In the genomic region with DNA sequence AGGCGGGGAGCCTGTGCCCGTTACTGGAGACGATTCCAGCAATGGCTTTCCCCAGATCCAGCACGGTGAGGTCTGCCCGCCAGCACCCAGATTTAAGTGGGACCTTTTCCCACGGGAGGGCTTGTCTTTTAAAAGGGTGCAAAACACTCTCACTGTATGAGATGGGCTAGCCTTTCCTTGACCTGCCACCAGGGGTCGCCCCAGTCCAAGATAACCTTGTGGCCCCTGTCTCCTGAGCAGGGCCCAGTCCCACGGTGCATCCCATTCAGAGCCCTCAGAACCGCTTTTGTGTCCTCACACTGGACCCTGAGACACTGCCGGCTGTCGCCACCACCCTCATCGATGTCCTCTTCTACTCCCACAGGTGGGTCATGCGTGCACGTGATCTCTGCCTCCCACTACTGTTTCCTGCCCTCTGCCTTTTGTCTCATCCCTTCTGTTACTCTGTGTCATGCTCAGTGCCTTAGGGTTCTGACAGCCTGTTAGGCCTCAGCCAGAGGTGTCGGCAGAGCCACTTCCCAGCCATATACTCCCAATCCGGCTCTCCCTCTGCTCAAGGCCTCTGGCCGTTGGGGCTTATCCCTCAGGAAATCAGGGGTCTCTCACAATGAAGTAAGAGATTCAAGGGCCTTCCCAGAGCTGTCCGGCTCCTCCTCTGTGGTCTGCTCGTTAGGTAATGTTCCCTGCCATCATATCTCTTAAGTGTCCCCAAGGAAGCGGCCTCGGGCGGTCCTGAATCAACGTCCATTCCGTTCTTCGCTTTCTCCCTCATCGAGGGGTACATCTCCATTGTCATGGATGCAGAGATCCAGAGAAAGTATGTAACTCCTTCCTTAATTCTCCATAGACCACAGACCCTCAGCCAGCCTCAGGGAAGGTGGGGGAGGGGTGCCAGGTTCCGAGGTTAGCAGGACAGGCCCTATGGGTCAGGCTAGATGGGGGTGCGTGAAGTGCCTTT, we compare ENCODE assay signal across 9 mouse cellular contexts. TPM values are rescaled to one million over a fixed set of nuclear protein-coding genes. Genes with fewer than 3 reads are reported as not detected.
DNase-seq lines count a peak whose midpoint lies in the region; ATAC-seq and TF ChIP-seq lines count a peak whose summit lies in the region.
"Had no signal": no experiment of that assay in that cellular context is flagged by ENCODE, and none has a peak within 500 bp of the region (broad histone marks: within the 10 kb centered on the region; RNA-seq: fewer than 3 reads in every experiment).

No protein-coding gene starts in this region.

- no peaks in the 10 kb centered on the region for H3K36me3 ChIP-seq in kidney, embryonic 15.5 days
- H3K36me3 ChIP-seq in midbrain, embryonic 14.5 days (ENCODE audit: control insufficient read depth, insufficient read depth, low read length), result no peaks in the 10 kb centered on the region
- peaks cover 4% of the 10 kb centered on the region; the same call in 1 of the 2 replicates for H3K36me3 ChIP-seq in stomach, postnatal 0 days (ENCODE audit: control insufficient read depth, insufficient read depth, low read length)

- TF ChIP-seq CTCF in cortical plate, adult 2 months (IDR thresholded peaks at IDR 0.05; ENCODE audit: extremely low read depth, insufficient read depth, low read length), result peak; percentile 71
- TF ChIP-seq CTCF in left cerebral cortex, adult 2 months (IDR thresholded peaks at IDR 0.05), result peak; percentile 80
- peak; percentile 88 for TF ChIP-seq CTCF in stomach, postnatal 0 days (IDR thresholded peaks at IDR 0.05; ENCODE audit: low read depth)

- no peaks in the 10 kb centered on the region for H3K9me3 ChIP-seq in kidney, embryonic 15.5 days (replicated peaks)
- peaks cover 5% of the 10 kb centered on the region; the same call in 1 of the 2 replicates for H3K9me3 ChIP-seq in midbrain, embryonic 14.5 days (ENCODE audit: control insufficient read depth, low read length)
- H3K9me3 ChIP-seq in stomach, postnatal 0 days (ENCODE audit: control insufficient read depth, low read length), result no peaks in the 10 kb centered on the region
- H3K9me3 ChIP-seq: embryonic facial prominence, embryonic 13.5 days had no signal

- peak; percentile 86 for DNase-seq in kidney, adult 18-20 months
- DNase-seq in adrenal gland, adult 18-20 months (ENCODE audit: low spot score in 2 of 2), result peak; percentile 84 to 89
- peak; percentile 85 to 88 for DNase-seq in heart, postnatal 14 days
- peak; percentile 63 to 68 for DNase-seq in left cerebral cortex, adult 2 months (ENCODE audit: extremely low spot score in 1 of 2, low spot score in 2 of 2)
- DNase-seq in midbrain, embryonic 14.5 days, result peak; percentile 70
- peak; percentile 80 for DNase-seq in stomach, postnatal 0 days (ENCODE audit: low spot score)

- H3K4me1 ChIP-seq in kidney, embryonic 15.5 days, result peaks cover 23% of the 10 kb centered on the region
- no peaks in the 10 kb centered on the region for H3K4me1 ChIP-seq in cortical plate, adult 2 months (ENCODE audit: control insufficient read depth, insufficient read depth, low read length)
- H3K4me1 ChIP-seq in midbrain, embryonic 14.5 days (ENCODE audit: control insufficient read depth, insufficient read depth, low read length), result peaks cover 8% of the 10 kb centered on the region; the same call in 1 of the 2 replicates
- no peaks in the 10 kb centered on the region for H3K4me1 ChIP-seq in stomach, postnatal 0 days (replicated peaks; ENCODE audit: control insufficient read depth, insufficient read depth)

- H3K4me3 ChIP-seq in kidney, embryonic 15.5 days (replicated peaks), result no peak overlapping the region
- no peak overlapping the region for H3K4me3 ChIP-seq in cortical plate, adult 2 months (ENCODE audit: insufficient read depth, low read length)
- no peak overlapping the region for H3K4me3 ChIP-seq in left cerebral cortex, adult 2 months
- H3K4me3 ChIP-seq in midbrain, embryonic 14.5 days (replicated peaks; ENCODE audit: low read depth, low read length), result no peak overlapping the region
- H3K4me3 ChIP-seq in stomach, postnatal 0 days (ENCODE audit: low read depth, low read length), result no peak overlapping the region
- H3K4me3 ChIP-seq: embryonic facial prominence, embryonic 13.5 days had no signal

- no peak overlapping the region for H3K4me2 ChIP-seq in kidney, embryonic 15.5 days
- H3K4me2 ChIP-seq in midbrain, embryonic 14.5 days (ENCODE audit: low read length), result no peak overlapping the region
- H3K4me2 ChIP-seq in stomach, postnatal 0 days (replicated peaks; ENCODE audit: low read depth), result no peak overlapping the region
- H3K4me2 ChIP-seq: embryonic facial prominence, embryonic 13.5 days had no signal

- WGBS in kidney, embryonic 15.5 days, result 53% methylated on average over 28 of the region's 28 CpGs
- 46% methylated on average over 28 of the region's 28 CpGs for WGBS in midbrain, embryonic 14.5 days
- 63% methylated on average over 28 of the region's 28 CpGs for WGBS in stomach, postnatal 0 days

- no peak overlapping the region for H3K9ac ChIP-seq in kidney, embryonic 15.5 days
- no peak overlapping the region for H3K9ac ChIP-seq in midbrain, embryonic 14.5 days (replicated peaks; ENCODE audit: low read length)
- H3K9ac ChIP-seq in stomach, postnatal 0 days (ENCODE audit: low read length), result no peak overlapping the region
- H3K9ac ChIP-seq: embryonic facial prominence, embryonic 13.5 days had no signal

- peaks cover 15% of the 10 kb centered on the region for H3K27me3 ChIP-seq in kidney, embryonic 15.5 days
- H3K27me3 ChIP-seq in midbrain, embryonic 14.5 days (ENCODE audit: control insufficient read depth, insufficient read depth, low read length), result peaks cover 18% of the 10 kb centered on the region
- no peaks in the 10 kb centered on the region for H3K27me3 ChIP-seq in stomach, postnatal 0 days (ENCODE audit: control insufficient read depth, insufficient read depth, low read length)

- no peak for ATAC-seq in kidney, embryonic 15.5 days (replicated peaks; ENCODE audit: low FRiP score)
- no peak for ATAC-seq in midbrain, embryonic 14.5 days (ENCODE audit: low FRiP score, low TSS enrichment)
- no peak for ATAC-seq in stomach, postnatal 0 days (ENCODE audit: low FRiP score, low TSS enrichment)

- no peak for TF ChIP-seq EP300 in stomach, postnatal 0 days (optimal IDR thresholded peaks at IDR 0.05)

- intact Hi-C loops in heart, postnatal 14 days (cut with DNase I), result loop anchor here (1.0 kb wide), 2 partner anchors 38 to 86 kb away; no protein-coding TSS in a partner anchor
- intact Hi-C loops in left cerebral cortex, adult 2 months (cut with DNase I), result no loop called here

- H3K27ac ChIP-seq in kidney, embryonic 15.5 days, result no peak overlapping the region
- H3K27ac ChIP-seq in cortical plate, adult 2 months (ENCODE audit: insufficient read depth, low read length), result no peak overlapping the region
- no peak overlapping the region for H3K27ac ChIP-seq in left cerebral cortex, adult 2 months
- H3K27ac ChIP-seq in midbrain, embryonic 14.5 days (replicated peaks; ENCODE audit: low read depth, low read length), result no peak overlapping the region
- H3K27ac ChIP-seq in stomach, postnatal 0 days (replicated peaks), result no peak overlapping the region
- H3K27ac ChIP-seq: embryonic facial prominence, embryonic 13.5 days had no signal

- no peak for TF ChIP-seq POLR2A in cortical plate, adult 2 months (IDR thresholded peaks at IDR 0.05; ENCODE audit: extremely low read depth, insufficient read depth, low read length)

RNA-seq across cellular contexts. Expression of gene Castor1, which starts 2.7 kb away (rescaled TPM):
- 6.0 and 6.5 TPM in 2 replicates for polyA plus RNA-seq in kidney, embryonic 15.5 days (2015; fragmentation: Nextera tagmentation; extraction: Ambion mirVana)
- 1 to 10 TPM; 3.0 to 5.1 TPM for total RNA-seq in adrenal gland, adult 18-20 months (2021)
- 3.8 and 5.4 TPM in 2 replicates for polyA plus RNA-seq in cortical plate, adult 2 months (2012; rRNA removed)
- 10 to 100 TPM in 1 of 2 experiments, 1 to 10 TPM in 1; 8.3 to 11.4 TPM for total RNA-seq in heart, postnatal 14 days (2021)
- 1 to 10 TPM; 3.9 to 4.2 TPM for total RNA-seq in left cerebral cortex, adult 2 months (2021)
- 1.6 and 2.1 TPM in 2 replicates for polyA plus RNA-seq in midbrain, embryonic 14.5 days (2014; fragmentation: Nextera tagmentation; extraction: Ambion mirVana)
- polyA plus RNA-seq in stomach, postnatal 0 days (2015; fragmentation: Nextera tagmentation; extraction: Ambion mirVana), result 9.6 and 9.7 TPM in 2 replicates

RNA-seq across cellular contexts. Expression of gene Osm, which starts 15.5 kb away (rescaled TPM):
- not detected in 2 replicates for polyA plus RNA-seq in kidney, embryonic 15.5 days (2015; fragmentation: Nextera tagmentation; extraction: Ambion mirVana)
- under 1 TPM in 1 of 2 experiments, not detected in 1; 0.16 TPM for total RNA-seq in adrenal gland, adult 18-20 months (2021)
- 0.06 and 0.19 TPM in 2 replicates for polyA plus RNA-seq in cortical plate, adult 2 months (2012; rRNA removed)
- total RNA-seq in heart, postnatal 14 days (2021), result under 1 TPM in 1 of 2 experiments, not detected in 1; 0.10 TPM
- total RNA-seq in left cerebral cortex, adult 2 months (2021), result not detected
- polyA plus RNA-seq in midbrain, embryonic 14.5 days (2014; fragmentation: Nextera tagmentation; extraction: Ambion mirVana), result 0.12 TPM in 1 of 2 replicates, not detected in the other
- polyA plus RNA-seq in stomach, postnatal 0 days (2015; fragmentation: Nextera tagmentation; extraction: Ambion mirVana), result 0.05 and 0.11 TPM in 2 replicates
- polyA plus RNA-seq: embryonic facial prominence, embryonic 13.5 days had no signal

RNA-seq across cellular contexts. Expression of gene Tbc1d10a, which starts 34.1 kb away (rescaled TPM):
- polyA plus RNA-seq in kidney, embryonic 15.5 days (2015; fragmentation: Nextera tagmentation; extraction: Ambion mirVana), result 43.9 and 44.5 TPM in 2 replicates
- total RNA-seq in adrenal gland, adult 18-20 months (2021), result 10 to 100 TPM; 14.8 to 23.3 TPM
- polyA plus RNA-seq in cortical plate, adult 2 months (2012; rRNA removed), result 46.7 and 49.6 TPM in 2 replicates
- total RNA-seq in heart, postnatal 14 days (2021), result 10 to 100 TPM; 14.5 to 14.7 TPM
- 10 to 100 TPM; 35.3 to 36.6 TPM for total RNA-seq in left cerebral cortex, adult 2 months (2021)
- polyA plus RNA-seq in midbrain, embryonic 14.5 days (2014; fragmentation: Nextera tagmentation; extraction: Ambion mirVana), result 21.5 and 23.8 TPM in 2 replicates
- polyA plus RNA-seq in stomach, postnatal 0 days (2015; fragmentation: Nextera tagmentation; extraction: Ambion mirVana), result 35.1 and 38.5 TPM in 2 replicates

RNA-seq across cellular contexts. Expression of gene Lif, which starts 36.6 kb away (rescaled TPM):
- polyA plus RNA-seq in kidney, embryonic 15.5 days (2015; fragmentation: Nextera tagmentation; extraction: Ambion mirVana), result 0.08 and 0.22 TPM in 2 replicates
- under 1 TPM; 0.07 to 0.86 TPM for total RNA-seq in adrenal gland, adult 18-20 months (2021)
- polyA plus RNA-seq in cortical plate, adult 2 months (2012; rRNA removed), result 0.64 and 0.90 TPM in 2 replicates
- total RNA-seq in heart, postnatal 14 days (2021), result under 1 TPM; 0.14 to 0.37 TPM
- 1 to 10 TPM in 1 of 2 experiments, under 1 TPM in 1; 0.70 to 1.2 TPM for total RNA-seq in left cerebral cortex, adult 2 months (2021)
- not detected in 2 replicates for polyA plus RNA-seq in midbrain, embryonic 14.5 days (2014; fragmentation: Nextera tagmentation; extraction: Ambion mirVana)
- polyA plus RNA-seq in stomach, postnatal 0 days (2015; fragmentation: Nextera tagmentation; extraction: Ambion mirVana), result 0.61 and 1.1 TPM in 2 replicates
